Mouse (Mus musculus): Measurements from ENCODE around the gene Erf.

Gene Erf

GRCm38 (mm10) chr7:25250141-25250972 is at the start of gene Erf:
Gene Erf (minus strand): TSS chr7:25250761.
- DNase-seq, result peak; percentile 97

GRCm38 (mm10) chr7:25297454-25298325 is 47.1 kb upstream of the Erf start, which contains the start of gene Pafah1b3:
Gene Pafah1b3 (minus strand): TSS chr7:25297986.
- peak; percentile 93 for DNase-seq

GRCm38 (mm10) chr7:25296945-25297453 is 46.4 kb upstream of the Erf start:
- DNase-seq, result peak; percentile 80

- no peak for DNase-seq
Measured at GRCm38 (mm10) chr7:25294960-25295722, 44.6 kb upstream of the Erf start.

- no peak for DNase-seq
Measured at GRCm38 (mm10) chr7:25294495-25294894, 43.9 kb upstream of the Erf start.

- peak; percentile 12 for DNase-seq
Measured at GRCm38 (mm10) chr7:25293191-25293739, 42.7 kb upstream of the Erf start.

GRCm38 (mm10) chr7:25292107-25292506 is 41.5 kb upstream of the Erf start:
- peak; percentile 8 for DNase-seq

GRCm38 (mm10) chr7:25290911-25291310 is 40.4 kb upstream of the Erf start:
- peak; percentile 10 for DNase-seq

GRCm38 (mm10) chr7:25290463-25290862 is 39.9 kb upstream of the Erf start:
- DNase-seq, result peak; percentile 4

- peak; percentile 13 for DNase-seq
Measured at GRCm38 (mm10) chr7:25289925-25290324, 39.4 kb upstream of the Erf start.

- no peak for DNase-seq
Measured at GRCm38 (mm10) chr7:25288721-25289120, 38.2 kb upstream of the Erf start.

GRCm38 (mm10) chr7:25288011-25288410 is 37.5 kb upstream of the Erf start:
- DNase-seq, result no peak

- peak; percentile 22 for DNase-seq
Measured at GRCm38 (mm10) chr7:25286989-25287388, 36.4 kb upstream of the Erf start.

- no peak for DNase-seq
Measured at GRCm38 (mm10) chr7:25285511-25286238, 35.1 kb upstream of the Erf start.

GRCm38 (mm10) chr7:25284766-25285165 is 34.2 kb upstream of the Erf start:
- no peak for DNase-seq

GRCm38 (mm10) chr7:25284171-25284570 is 33.6 kb upstream of the Erf start:
- peak; percentile 11 for DNase-seq

GRCm38 (mm10) chr7:25283637-25284036 is 33.1 kb upstream of the Erf start:
- DNase-seq, result peak; percentile 30

GRCm38 (mm10) chr7:25282731-25283211 is 32.2 kb upstream of the Erf start:
- peak; percentile 61 for DNase-seq

- peak; percentile 99 for DNase-seq
Measured at GRCm38 (mm10) chr7:25281734-25282601, 31.4 kb upstream of the Erf start.

- DNase-seq, result peak; percentile 15
Measured at GRCm38 (mm10) chr7:25281166-25281733, 30.7 kb upstream of the Erf start.
